Mouse (Mus musculus) v-Abl transformed pro-B cells (cell line): ENCODE measurements around the gene Lamc1.

ENCODE experiments used
- in situ Hi-C, 2 experiments: fragments of 400-800 bp; cut with MboI; formaldehyde crosslinking; loops; one replicate each; pipeline ENCODE4 v1.15.1; 2025; ENCODE audit not compliant: unreplicated experiment in 2 of 2

The Lamc1 gene

DNA sequence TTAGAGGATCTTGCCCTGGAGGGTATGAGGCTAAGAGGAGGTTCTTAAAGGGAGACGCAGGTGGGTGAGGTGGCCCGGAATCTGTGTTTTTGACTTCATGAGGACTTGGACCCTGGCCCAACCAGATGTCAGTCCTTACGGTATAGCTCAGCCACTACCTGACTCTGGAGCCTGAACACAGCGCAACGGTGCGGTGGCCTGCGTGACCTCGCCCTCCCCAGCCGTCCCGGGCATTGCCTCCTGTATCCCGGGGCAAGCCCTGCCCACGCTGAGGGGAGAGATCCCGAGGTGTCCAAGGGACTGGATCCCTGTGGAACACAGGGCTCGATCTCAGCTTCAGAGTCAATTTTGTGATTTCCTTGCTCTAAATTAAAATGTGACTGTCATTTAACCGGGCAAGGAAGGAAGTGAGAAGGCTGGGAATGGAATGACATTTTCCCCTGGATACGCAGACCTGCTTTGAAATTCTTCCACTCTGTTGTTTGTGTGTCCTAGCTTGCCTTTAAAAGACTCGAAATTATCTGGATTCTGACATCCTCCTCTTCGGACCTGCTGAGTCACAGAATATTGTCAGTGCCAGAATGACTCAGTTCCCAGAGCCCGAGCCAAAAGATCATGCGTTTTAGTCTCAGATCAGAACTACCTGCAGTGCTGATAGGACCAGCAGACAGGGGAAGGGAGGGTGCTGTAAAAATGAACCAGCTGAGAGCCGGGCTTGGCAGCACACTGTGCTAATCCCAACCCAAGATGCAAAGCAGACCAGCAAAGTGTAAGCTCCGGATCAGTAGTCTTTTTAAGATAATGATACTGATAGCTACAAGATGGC lies 923 bp upstream of the Lamc1 start:
- in situ Hi-C loops: loop anchor here (5.0 kb wide), 1 partner anchor 44 kb away; no protein-coding TSS in a partner anchor

DNA sequence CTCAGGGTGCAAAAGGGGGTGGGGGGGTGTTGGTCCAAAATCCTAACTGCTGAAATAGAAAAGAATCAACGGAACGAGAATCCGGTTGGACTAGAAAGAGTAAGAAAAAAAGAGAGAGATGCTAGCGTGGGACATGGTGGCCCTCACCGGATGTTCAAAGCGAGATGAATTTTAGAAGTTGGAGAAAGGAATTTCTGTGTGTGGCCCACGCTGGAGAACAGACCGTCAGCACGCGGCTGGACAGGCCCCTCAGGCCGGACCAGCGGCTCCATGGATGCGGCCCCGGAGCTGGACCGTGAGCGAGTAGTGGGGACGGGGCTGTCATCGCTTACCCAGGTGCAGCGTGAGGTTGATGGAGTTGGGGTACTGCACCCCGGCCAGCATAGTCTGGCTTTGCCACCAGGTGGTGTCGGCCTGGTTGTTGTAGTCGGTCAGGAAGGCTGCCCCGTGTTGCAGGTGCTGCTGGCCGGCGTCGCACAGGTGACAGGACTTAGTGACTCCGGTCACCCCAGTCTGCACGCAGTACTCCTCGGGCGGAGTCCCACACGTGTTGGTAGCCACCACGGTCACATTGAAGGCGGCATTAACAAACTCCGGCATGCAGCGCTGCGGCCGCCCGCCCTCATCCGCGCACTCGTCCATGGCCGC lies 666 bp downstream of the Lamc1 start:
- in situ Hi-C loops: loop anchor here (5.0 kb wide), 1 partner anchor 45 kb away; no protein-coding TSS in a partner anchor

DNA sequence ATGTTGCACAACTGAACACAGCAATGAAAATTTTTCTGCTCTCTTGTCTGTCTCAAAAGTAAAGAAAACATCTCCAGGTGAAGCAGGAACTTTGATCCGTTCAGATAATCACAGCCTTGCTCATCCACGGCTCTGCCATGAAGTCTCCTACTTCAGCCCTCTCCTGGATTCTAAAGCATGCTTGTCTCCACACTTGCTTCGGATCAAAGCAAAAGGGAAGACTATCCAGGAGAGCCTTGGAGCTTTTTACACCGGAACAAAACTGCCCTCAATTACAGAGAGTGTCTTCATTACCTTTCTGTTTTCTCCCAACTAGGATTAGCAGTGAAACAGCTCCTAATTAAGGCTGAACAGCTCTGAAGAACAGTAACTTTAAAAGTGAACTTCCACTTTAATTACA lies 1.4 kb downstream of the Lamc1 start:
- in situ Hi-C loops: loop anchor here (5.0 kb wide), 1 partner anchor 46 kb away; no protein-coding TSS in a partner anchor

DNA sequence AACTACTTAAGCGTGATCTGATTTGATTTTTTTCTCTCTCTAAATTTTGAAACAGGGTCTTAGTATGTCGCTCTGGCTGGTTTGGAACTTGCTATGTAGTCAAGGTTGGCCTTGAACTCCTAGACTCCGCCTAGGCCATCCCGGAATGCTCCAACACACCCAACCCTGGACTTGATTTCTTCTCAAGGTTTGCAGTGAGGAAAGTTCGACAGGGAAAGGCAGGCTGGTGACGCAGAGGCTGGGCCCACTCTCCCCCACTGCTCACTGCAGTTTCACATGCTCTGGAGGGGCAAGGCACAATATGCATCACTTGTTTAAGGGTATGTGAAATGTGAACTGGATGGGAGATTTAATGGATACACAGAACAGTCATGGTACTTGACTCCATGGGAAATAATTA lies 3.3 kb downstream of the Lamc1 start:
- in situ Hi-C loops: no loop called here

DNA sequence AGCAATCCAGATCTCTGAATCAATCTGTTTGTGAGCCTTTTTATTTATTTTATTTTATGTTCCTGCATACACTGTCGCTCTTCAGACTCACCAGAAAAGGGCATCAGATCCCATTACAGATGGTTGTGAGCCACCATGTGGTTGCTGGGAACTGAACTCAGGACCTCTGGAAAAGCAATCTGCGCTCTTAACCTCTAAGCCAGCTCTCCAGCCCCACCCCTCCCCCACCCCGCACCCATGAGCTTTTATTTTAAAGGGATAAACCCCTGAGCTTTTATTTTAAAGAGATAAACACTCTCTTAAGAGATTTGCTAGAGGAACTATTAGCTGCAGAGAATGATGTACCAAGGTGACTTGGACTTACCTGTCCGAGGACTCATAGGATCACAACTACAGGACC lies 5.5 kb downstream of the Lamc1 start:
- in situ Hi-C loops: no loop called here

DNA sequence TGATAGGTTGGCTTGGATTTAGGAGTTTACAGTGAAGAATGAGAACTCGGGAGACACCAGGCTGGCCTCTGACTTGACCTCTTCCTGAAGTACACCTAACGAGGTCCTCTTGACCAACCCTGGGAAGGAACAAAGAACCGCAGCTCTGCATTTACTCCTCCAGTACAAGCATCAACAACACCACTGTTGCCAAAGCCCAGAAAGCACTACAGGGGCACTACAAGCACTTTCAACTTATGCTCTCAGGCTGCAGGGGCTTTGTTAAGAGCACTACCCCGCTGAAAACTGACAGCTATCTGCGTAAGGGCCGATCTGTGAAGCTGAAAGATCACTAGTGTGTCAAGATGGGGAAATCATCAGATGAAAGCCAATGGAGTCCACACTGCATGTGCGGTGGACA lies 6.4 kb downstream of the Lamc1 start:
- in situ Hi-C loops: no loop called here

DNA sequence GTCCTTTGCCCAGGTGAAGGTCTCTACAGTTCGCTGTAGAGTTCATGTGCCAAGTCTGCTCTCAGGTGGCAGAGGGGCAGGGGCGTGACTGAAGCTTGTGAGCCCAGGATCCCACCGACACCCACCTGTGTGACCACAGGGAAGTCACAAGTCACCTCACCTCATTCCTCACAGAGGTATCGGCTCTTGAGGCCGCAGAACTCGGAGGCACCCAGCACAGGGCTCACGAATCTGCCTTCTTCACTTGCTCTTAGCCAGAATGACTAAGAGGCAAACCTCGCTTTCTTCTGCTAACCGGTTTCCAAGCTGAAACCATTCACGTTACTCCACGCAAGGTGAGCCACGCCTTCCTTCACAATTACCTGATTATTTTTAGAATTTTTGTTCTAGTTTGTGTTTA lies 11.2 kb downstream of the Lamc1 start:
- in situ Hi-C loops: no loop called here

DNA sequence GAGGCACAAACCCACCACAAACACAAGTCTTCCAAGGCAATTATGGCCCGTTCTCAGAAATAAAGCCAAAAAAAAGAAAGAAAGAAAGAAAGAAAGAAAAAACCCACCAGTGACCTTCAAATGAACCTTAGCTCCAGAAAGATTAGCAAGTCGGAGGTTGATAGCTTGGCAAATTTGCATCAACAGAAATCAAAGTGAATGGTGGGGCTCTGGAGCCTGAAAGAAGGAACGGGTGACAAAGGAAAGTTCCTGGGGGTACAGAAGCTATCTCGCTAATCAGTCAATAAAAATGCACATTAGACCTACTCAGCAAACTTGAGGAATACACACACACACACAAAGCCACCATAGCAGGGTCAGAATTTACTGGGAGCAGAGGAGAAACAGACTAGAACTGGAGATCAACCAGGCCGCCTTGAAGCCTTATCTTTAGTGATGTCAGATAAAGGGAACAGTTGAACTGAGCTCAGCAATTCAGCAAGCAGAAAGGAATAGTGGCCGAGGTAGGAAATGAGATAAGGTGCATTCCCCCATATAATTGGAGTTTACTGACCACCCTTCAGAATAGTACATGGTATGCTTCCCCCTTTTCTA lies 11.9 kb downstream of the Lamc1 start:
- in situ Hi-C loops: no loop called here

DNA sequence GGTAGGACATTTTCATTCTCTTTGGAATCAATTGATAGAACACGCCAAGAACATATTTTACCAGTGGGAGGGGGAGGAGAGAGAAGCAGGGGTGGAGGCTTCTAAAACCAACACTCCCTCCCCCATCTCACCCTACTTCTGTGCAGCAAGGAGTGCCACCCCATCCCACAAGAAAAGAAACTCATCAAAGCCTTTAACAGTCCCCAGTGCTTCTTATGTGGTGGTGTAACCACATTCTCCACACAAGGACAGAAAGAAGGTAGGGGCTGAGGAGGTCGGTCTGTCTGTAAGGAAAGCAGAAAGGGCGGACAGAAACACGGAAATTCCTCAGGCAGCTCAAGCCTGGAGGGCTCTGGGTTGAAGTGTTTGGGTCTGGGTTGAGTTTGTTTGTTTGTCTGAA lies 12.5 kb downstream of the Lamc1 start:
- in situ Hi-C loops: no loop called here

DNA sequence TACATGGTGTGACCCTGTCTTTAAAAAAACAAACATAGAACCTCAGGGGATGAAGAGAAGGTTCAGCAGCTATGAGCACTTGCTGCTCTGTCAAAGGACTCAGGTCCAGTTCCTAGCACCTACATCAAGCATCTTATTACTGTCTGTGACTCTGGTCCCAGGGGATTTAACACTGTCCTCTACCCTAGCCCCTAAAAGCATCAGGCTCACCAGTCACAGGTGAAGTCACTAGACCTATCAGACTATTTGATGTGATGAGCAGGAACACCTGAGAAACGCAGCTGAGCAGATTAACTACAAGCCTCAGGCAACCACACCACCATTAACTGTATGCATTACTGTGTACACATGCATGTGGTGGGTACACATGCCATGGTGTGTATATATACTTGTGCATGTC lies 13.8 kb downstream of the Lamc1 start:
- in situ Hi-C loops: no loop called here

DNA sequence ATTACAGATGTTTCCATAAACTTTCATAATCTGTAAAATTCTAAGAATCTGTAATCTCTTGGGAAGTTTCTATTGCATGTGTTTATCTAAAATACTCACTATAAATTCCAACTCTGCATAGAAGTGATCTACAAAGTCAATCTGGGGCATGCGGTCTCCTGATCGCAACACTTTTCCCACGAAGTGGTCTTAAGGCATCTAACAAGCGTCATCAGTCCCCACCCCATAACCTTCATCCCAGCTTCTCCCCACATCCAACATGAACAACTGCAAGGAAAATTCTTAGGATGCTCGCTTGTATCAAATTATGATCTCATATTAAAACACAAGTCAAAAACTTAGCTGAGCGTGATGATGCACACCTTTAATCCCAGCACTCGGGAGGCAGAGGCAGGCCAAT lies 14.3 kb downstream of the Lamc1 start:
- in situ Hi-C loops: no loop called here

DNA sequence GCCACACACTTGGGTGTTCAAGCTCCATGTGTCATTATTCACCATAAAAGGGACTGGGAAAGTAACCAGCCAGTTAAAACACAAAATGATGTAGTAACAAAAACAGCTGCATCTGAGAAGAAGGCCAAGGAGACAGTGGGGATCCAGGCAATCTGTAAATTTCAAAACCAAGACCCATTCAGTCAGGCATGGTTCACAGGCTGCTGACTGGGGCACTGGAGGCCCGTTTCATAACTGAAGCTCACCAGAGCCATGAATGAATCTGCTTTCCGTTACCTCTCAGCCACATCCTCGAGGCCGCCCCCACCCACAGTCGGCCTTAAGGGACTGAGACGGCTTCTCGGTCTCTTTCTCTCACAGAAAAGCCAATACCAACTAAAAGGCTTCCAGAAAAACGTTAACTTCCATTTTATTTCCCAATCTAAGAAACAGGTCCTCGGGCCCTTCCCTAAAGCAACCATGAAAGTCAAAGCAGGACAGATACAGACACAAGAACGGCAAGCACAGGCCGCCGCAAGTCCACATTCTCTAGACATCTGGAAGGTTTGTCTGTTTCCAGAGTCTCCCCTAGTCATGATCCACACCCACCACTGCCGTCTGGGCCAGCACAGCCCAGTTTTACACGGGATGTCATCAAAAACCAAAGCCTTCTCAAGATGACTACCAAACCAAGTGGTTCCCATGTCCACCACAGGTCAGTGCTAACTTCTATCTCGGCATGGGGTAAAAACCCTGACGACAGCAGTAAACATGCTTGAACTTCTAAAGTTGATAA lies 14.9 kb downstream of the Lamc1 start:
- in situ Hi-C loops: no loop called here

DNA sequence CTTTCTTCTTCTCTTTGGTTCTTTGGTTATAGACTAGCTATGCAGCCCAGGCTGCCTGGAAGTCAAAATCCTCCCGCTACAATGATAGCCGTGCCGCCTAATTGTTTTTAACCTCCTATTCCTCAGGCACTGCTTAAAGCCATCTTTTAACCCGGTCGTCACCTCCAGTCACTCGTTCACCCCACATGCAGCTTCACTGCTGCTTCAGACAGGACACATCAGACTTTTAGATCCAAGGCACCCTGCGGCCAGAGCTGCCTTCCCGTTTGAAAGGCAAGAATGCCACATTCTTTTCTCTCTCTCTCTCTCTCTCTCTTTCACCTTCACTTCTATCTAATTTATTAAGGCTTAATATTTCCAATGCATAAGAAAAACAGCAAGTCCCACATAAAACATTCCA lies 15.6 kb downstream of the Lamc1 start:
- in situ Hi-C loops: no loop called here

DNA sequence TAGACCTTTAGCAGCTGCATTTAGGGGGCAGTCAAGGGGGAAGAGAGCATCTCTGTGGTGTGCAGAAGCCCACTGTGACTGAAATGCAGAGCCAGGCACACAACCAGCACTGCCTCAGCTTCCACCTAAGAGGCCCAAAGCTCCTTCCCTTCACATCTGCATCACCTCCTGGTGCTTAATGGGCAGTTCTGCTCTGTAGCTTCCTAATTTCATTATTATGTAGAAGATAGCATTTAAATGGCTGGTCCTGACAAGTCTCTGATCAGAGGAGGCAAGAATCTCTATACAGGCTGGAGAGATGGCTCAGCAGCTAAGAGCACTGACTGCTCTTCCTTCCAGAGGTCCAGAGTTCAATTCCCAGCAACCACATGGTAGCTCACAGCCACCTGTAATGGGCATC lies 16.3 kb downstream of the Lamc1 start:
- in situ Hi-C loops: no loop called here

DNA sequence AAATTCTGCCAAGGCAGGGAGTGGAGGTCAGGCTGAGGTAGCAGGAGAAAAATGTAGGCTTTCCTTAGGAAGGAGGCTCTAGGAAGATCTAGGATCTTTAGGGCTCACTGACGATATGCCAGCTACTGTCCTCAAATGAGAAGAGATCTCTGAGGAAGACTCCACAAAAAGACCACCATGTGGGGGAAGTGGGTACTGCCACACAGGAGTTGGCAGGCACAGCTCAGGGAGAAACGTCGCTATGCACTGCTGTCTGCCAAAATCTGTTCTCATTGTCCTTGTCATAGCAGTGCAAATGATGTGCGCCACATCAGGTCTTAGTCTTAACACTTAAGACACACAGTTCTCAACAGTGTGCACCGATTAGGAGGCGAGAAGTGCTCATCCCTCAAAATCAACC lies 17.5 kb downstream of the Lamc1 start:
- in situ Hi-C loops: no loop called here

DNA sequence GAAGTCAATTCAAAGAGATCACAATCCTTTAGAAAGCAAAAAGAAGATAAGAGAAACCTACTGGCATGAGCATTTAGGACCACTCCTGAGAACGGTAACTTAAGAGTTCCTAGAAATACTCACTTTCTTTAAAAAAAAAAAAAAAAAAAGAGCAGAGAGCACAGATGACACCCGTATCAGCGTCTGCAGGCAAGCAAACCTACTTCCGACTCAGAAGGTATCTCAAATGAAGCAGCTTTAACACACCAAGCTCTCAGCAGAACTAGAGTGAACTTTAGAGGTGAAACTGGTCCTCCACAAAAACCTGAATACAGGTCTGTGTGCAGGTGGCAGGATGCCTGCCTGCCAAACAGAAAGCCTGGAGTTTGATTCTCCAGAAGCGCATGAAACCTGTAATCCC lies 19.6 kb downstream of the Lamc1 start:
- in situ Hi-C loops: no loop called here

DNA sequence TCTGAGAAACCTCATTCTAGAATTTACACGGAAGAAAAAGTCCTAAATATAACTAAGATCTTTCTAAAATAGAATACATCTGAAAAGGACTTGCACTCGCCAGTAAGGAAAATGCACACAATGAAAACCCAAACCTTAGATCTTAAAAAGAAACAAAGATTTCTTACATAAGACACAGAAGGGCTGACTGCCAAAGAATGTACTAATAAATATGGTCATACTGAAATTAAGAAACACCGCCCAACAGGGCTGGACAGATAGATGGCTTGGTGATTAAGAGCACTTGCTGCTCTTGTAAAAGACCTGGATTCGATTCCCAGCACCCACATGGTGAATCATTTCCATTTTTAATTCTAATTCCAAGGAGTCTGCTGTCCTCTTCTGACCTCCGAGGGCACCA lies 22.4 kb downstream of the Lamc1 start:
- in situ Hi-C loops: no loop called here

DNA sequence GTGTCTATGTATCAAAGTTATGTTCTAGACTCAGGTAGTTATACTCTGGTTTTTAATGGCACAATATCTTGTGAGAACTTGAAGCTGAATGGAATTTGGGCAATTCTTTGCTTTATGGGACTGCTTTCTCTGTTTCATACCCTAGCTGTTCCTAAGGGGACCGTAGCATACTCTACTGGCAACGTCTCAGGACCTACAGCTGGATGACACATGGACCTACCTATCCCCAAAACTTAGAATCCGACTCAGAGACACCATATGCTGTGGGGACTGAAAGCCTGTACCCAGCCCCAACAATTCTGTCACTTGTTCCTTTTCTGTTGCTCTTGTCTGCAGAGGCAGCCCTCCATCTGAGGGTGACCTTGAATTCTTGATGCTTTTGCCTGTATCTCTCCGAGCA lies 23.3 kb downstream of the Lamc1 start:
- in situ Hi-C loops: no loop called here

DNA sequence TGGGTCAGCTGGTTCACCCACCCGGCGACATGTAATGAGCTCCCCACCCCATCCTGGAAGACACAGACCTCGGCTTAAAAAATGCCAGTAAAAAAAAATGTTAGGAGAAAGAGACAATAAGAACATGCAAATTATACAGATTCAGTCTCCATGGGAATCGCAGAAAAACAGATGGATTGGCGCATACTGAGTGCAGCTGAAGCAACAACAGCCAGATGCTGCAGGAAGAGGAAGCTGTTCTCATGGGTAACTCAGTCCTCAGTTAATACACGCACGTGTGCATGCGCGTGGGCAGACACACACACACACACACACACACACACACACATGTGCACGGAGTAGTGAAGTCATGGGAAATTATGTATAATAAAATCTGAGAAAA lies 23.7 kb downstream of the Lamc1 start:
- in situ Hi-C loops: no loop called here

DNA sequence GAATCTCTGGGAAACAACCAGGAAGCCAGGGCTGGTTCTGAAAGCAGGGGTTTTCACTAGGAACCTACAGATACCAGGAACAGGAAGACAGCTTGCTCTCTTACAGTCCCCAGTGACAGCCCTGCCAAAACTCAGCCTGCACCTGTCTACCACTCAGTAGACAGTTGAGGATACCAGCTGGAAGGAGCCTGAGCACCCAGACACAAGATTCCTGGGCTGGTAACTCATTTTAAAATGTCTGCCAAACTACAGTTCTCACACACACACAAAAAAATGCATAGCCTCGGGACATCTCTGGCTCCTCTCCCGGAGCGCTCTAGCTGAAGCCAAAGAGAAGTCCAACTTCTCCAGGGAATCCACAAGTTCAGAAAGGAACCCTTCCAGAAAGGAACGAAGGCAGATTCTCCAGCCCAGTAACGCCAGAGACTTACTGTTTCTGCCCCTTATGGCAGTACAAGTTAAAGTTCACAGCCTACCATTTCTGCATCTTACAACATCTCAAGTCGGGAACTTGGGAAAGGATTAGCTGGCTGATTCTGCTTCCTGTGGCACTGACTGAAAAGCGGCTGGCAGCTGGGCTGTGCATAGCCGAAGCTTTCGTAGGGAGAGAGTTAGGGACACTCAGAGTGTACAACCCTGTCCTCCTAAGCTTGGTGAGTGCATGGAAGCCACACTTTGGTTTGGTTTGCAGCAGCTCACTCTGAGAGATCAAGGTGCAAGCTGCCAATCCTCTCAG lies 24.2 kb downstream of the Lamc1 start:
- in situ Hi-C loops: no loop called here
